22 mouse cellular contexts compared by ENCODE assay signal in the genomic region with DNA sequence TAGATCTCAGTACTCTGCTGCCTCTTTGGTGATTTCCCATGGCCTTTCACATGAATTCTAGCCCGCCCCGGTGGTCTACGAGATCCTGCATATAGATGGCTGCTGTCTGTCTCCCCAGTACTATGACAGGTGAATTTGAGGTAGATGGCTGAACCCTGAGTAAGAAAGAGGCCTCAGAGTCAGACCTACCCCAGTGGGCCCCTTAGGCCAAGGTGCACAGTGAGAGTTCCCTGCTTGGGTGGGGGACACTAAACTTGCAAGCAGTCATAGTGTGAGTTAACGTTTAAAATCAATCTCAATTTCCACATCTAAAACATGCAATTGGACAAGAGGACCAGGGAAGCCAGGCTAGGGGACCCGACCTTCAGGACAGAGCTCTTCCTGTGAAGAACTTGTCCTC. TPM values are rescaled to one million over a fixed set of nuclear protein-coding genes. Genes with fewer than 3 reads are reported as not detected.
"Had no signal": no experiment of that assay in that cellular context is flagged by ENCODE, and none has a peak within 500 bp of the region (broad histone marks: within the 10 kb centered on the region; RNA-seq: fewer than 3 reads in every experiment).

No protein-coding gene starts in this region.

- H3K36me3 ChIP-seq: lung, embryonic 15.5 days; midbrain, embryonic 12.5 days; neural tube, embryonic 13.5 days; neural tube, embryonic 15.5 days; stomach, embryonic 15.5 days had no signal

- H3K27me3 ChIP-seq: lung, embryonic 15.5 days; midbrain, embryonic 12.5 days; neural tube, embryonic 13.5 days; neural tube, embryonic 15.5 days; stomach, embryonic 15.5 days had no signal

- H3K4me1 ChIP-seq: lung, embryonic 15.5 days; megakaryocyte, embryonic 14.5 days; midbrain, embryonic 12.5 days; neural tube, embryonic 13.5 days; neural tube, embryonic 15.5 days; stomach, embryonic 15.5 days had no signal

- DNase-seq: lung, adult 2 months; lung, postnatal 14 days; lung, postnatal 36 days; midbrain, embryonic 14.5 days; retina, postnatal 1 day; right cerebral cortex, adult 18-20 months; right cerebral cortex, postnatal 25 days; right cerebral cortex, postnatal 4 days; thymus, adult 18-20 months; thymus, postnatal 14 days; thymus, postnatal 36 days had no signal

- H3K4me3 ChIP-seq: lung, embryonic 15.5 days; megakaryocyte, embryonic 14.5 days; midbrain, embryonic 12.5 days; myocyte; neural tube, embryonic 13.5 days; neural tube, embryonic 15.5 days; stomach, embryonic 15.5 days had no signal

- ATAC-seq: lung, postnatal 0 days; midbrain, embryonic 16.5 days had no signal

- H3K9ac ChIP-seq: lung, embryonic 15.5 days; midbrain, embryonic 12.5 days; neural tube, embryonic 13.5 days; neural tube, embryonic 15.5 days; stomach, embryonic 15.5 days had no signal

- H3K4me2 ChIP-seq: lung, embryonic 15.5 days; midbrain, embryonic 12.5 days; neural tube, embryonic 13.5 days; neural tube, embryonic 15.5 days; stomach, embryonic 15.5 days had no signal

- H3K27ac ChIP-seq: lung, embryonic 15.5 days; macrophage; midbrain, embryonic 12.5 days; neural tube, embryonic 13.5 days; neural tube, embryonic 15.5 days; stomach, embryonic 15.5 days had no signal

- H3K9me3 ChIP-seq: lung, embryonic 15.5 days; megakaryocyte, embryonic 14.5 days; midbrain, embryonic 12.5 days; neural tube, embryonic 13.5 days; neural tube, embryonic 15.5 days; stomach, embryonic 15.5 days had no signal

RNA-seq across cellular contexts. Expression of a gene that starts 2.9 kb away (rescaled TPM):
- polyA plus RNA-seq: macrophage; midbrain, embryonic 14.5 days; myocyte; neural tube, embryonic 11.5 days had no signal
